Mouse (Mus musculus) Patski (cell line): ENCODE data around the gene Vwa8. TPM values are rescaled to one million over a fixed set of nuclear protein-coding genes. Genes with fewer than 3 reads are reported as not detected.

Source experiments
- ATAC-seq: fragments of 100-300 bp; one replicate; pipeline ENCODE4 v1.8.0; 2021
- CTCF ChIA-PET: fragments of 350-600 bp; sonication (Branson Sonifier 250); formaldehyde crosslinking; loops from one replicate; lab custom pipeline; 2022; ENCODE audit warnings: inconsistent platforms; lab: Charles Lee
- POLR2A ChIA-PET: fragments of 350-600 bp; sonication (Branson Sonifier 250); formaldehyde crosslinking; loops from one replicate; lab custom pipeline; 2022; ENCODE audit warnings: antibody characterized with exemption, inconsistent platforms; lab: Charles Lee
- DNase-seq: peaks from one replicate; pipeline ENCODE4 v3.0.0-alpha.2; 2011; ENCODE audit warnings: low read depth, low spot score
- H3K27me3 ChIP-seq: fragments of 371-371 bp; one replicate; pipeline ENCODE4 v1.5.1; 2021
- CTCF ChIP-seq: fragments of 100-300 bp; IDR thresholded peaks from one replicate; pipeline ENCODE4 v1.5.1; 2021
- in situ Hi-C: fragments of 300-500 bp; cut with MboI; formaldehyde crosslinking; loops from 3 replicates; pipeline ENCODE4 v1.11.1; 2018; ENCODE audit warnings: low pct_unique_long_range_greater_than_20kb, mixed read lengths
- polyA plus RNA-seq: library from polyadenylated mRNA; unstranded; gene quantifications from one replicate; pipeline ENCODE4 v1.2.3, GENCODE M21; 2021

Gene Vwa8
- polyA plus RNA-seq, 1 experiment from 2014 or later, result 49.9 TPM

- in situ Hi-C loops, result loop anchor here (5.0 kb wide), 1 partner anchor 116 kb away; the partner anchor contains the start of gene Dgkh
- POLR2A ChIA-PET, result no interaction called here
- H3K27me3 ChIP-seq, result peaks cover 3% of the 10 kb centered on the region
- TF ChIP-seq CTCF, result no peak
- DNase-seq (no peak), ATAC-seq (peak; percentile 7)
- CTCF ChIA-PET, result no interaction called here
Observed at GRCm38 (mm10) chr14:78848477-78848876, 375 bp upstream of the Vwa8 start.

GRCm38 (mm10) chr14:78849961-78850578 is 1.2 kb downstream of the Vwa8 start:
- no peak for ATAC-seq
- TF ChIP-seq CTCF, result no peak
- POLR2A ChIA-PET, result no interaction called here
- in situ Hi-C loops, result loop anchor here (5.0 to 10.0 kb wide), 3 partner anchors 118 to 255 kb away; partner anchors contain the start of gene Dgkh
- no peaks in the 10 kb centered on the region for H3K27me3 ChIP-seq
- peak; percentile 12 for DNase-seq
- CTCF ChIA-PET, result no interaction called here

- ChIA-PET CTCF (interaction anchor here (1.2 to 1.3 kb wide), 2 partner anchors 11 to 198 kb away, joined by 3 read pairs; no protein-coding TSS in a partner anchor), POLR2A (no interaction called here)
- in situ Hi-C loops, result loop anchor here (5.0 to 10.0 kb wide), 2 partner anchors 173 to 254 kb away; no protein-coding TSS in a partner anchor
- TF ChIP-seq CTCF, result no peak
- no peak for ATAC-seq
- H3K27me3 ChIP-seq, result no peaks in the 10 kb centered on the region
- no peak for DNase-seq
Observed at GRCm38 (mm10) chr14:78850666-78851065, 1.8 kb downstream of the Vwa8 start.

- TF ChIP-seq CTCF, result no peak
- DNase-seq (no peak), ATAC-seq (no peak)
- H3K27me3 ChIP-seq, result no peaks in the 10 kb centered on the region
- CTCF ChIA-PET, result interaction anchor here (1.2 to 1.3 kb wide), 2 partner anchors 10 to 199 kb away, joined by 3 read pairs; no protein-coding TSS in a partner anchor
- in situ Hi-C loops, result loop anchor here (5.0 to 10.0 kb wide), 2 partner anchors 174 to 253 kb away; no protein-coding TSS in a partner anchor
- POLR2A ChIA-PET, result no interaction called here
Observed at GRCm38 (mm10) chr14:78851366-78851765, 2.5 kb downstream of the Vwa8 start.

- ChIA-PET CTCF (no interaction called here), POLR2A (no interaction called here)
- DNase-seq, result no peak
- in situ Hi-C loops, result loop anchor here (5.0 to 10.0 kb wide), 2 partner anchors 175 to 252 kb away; no protein-coding TSS in a partner anchor
- no peaks in the 10 kb centered on the region for H3K27me3 ChIP-seq
- ATAC-seq, result no peak
- TF ChIP-seq CTCF, result no peak
Observed at GRCm38 (mm10) chr14:78852401-78853246, 3.8 kb downstream of the Vwa8 start.

- ChIA-PET POLR2A (no interaction called here), CTCF (interaction anchor here (1.2 to 1.6 kb wide), 2 partner anchors 10 to 23 kb away, joined by 3 to 4 read pairs; no protein-coding TSS in a partner anchor)
- no peak for DNase-seq
- TF ChIP-seq CTCF, result no peak
- H3K27me3 ChIP-seq, result no peaks in the 10 kb centered on the region
- in situ Hi-C loops, result no loop called here
- no peak for ATAC-seq
Observed at GRCm38 (mm10) chr14:78861156-78861555, 12.3 kb downstream of the Vwa8 start.

GRCm38 (mm10) chr14:78870036-78870435 is 21.2 kb downstream of the Vwa8 start:
- no peak for TF ChIP-seq CTCF
- in situ Hi-C loops, result no loop called here
- no peak for DNase-seq
- no peak for ATAC-seq
- ChIA-PET CTCF (no interaction called here), POLR2A (no interaction called here)
- H3K27me3 ChIP-seq, result no peaks in the 10 kb centered on the region

- DNase-seq (no peak), ATAC-seq (no peak)
- H3K27me3 ChIP-seq, result no peaks in the 10 kb centered on the region
- POLR2A ChIA-PET, result no interaction called here
- in situ Hi-C loops, result no loop called here
- TF ChIP-seq CTCF, result no peak
- CTCF ChIA-PET, result interaction anchor here (1.7 kb wide), 1 partner anchor 18 kb away, joined by 4 read pairs; no protein-coding TSS in a partner anchor
Observed at GRCm38 (mm10) chr14:78877176-78877575, 28.3 kb downstream of the Vwa8 start.

GRCm38 (mm10) chr14:78878402-78879045 is 29.7 kb downstream of the Vwa8 start:
- no peaks in the 10 kb centered on the region for H3K27me3 ChIP-seq
- in situ Hi-C loops, result no loop called here
- DNase-seq (no peak), ATAC-seq (no peak)
- TF ChIP-seq CTCF, result no peak
- POLR2A ChIA-PET, result no interaction called here
- CTCF ChIA-PET, result interaction anchor here (1.7 kb wide), 1 partner anchor 19 kb away, joined by 4 read pairs; no protein-coding TSS in a partner anchor

GRCm38 (mm10) chr14:78880879-78881278 is 32.0 kb downstream of the Vwa8 start:
- in situ Hi-C loops, result no loop called here
- H3K27me3 ChIP-seq, result no peaks in the 10 kb centered on the region
- no peak for DNase-seq
- CTCF ChIA-PET, result interaction anchor here (0.9 kb wide), 1 partner anchor 18 kb away, joined by 3 read pairs; no protein-coding TSS in a partner anchor
- POLR2A ChIA-PET, result no interaction called here
- no peak for ATAC-seq
- TF ChIP-seq CTCF, result no peak
